Mouse (Mus musculus) forebrain, postnatal 0 days (tissue): ENCODE data around the gene Ccser1. TPM values are rescaled to one million over a fixed set of nuclear protein-coding genes. Genes with fewer than 3 reads are reported as not detected.

ENCODE experiments used
- ATAC-seq: fragments of 200-750 bp; cut with Nextera tagmentation; 2 replicates; pipeline ENCODE4 v1.8.0; 2017; ENCODE audit warnings: mild to moderate bottlenecking, moderate library complexity
- DNase-seq: peaks from one replicate; pipeline ENCODE4 v3.0.0-alpha.2; 2015
- H3K27ac ChIP-seq: fragments of 300-500 bp; sonication (generic); 2 replicates; pipeline ENCODE4 v1.5.1; 2014; ENCODE audit warnings: low read depth, mild to moderate bottlenecking, antibody characterized with exemption, low read length, moderate library complexity, mixed read lengths
- H3K27me3 ChIP-seq: fragments of 300-500 bp; sonication (generic); 2 replicates; pipeline ENCODE4 v1.6.1; 2014; ENCODE audit warnings: mild to moderate bottlenecking, low read length, mixed read lengths; ENCODE audit not compliant: insufficient read depth
- H3K36me3 ChIP-seq: fragments of 300-500 bp; sonication (generic); 2 replicates; pipeline ENCODE4 v1.6.1; 2014; ENCODE audit warnings: mild to moderate bottlenecking, moderate library complexity; ENCODE audit not compliant: insufficient read depth
- H3K4me1 ChIP-seq: fragments of 300-500 bp; sonication (generic); 2 replicates; pipeline ENCODE4 v1.6.1; 2014; ENCODE audit warnings: antibody characterized with exemption; ENCODE audit not compliant: insufficient read depth
- H3K4me2 ChIP-seq: fragments of 300-500 bp; sonication (generic); 2 replicates; pipeline ENCODE4 v1.6.1; 2014; ENCODE audit warnings: low read depth, mild to moderate bottlenecking, moderate library complexity
- H3K4me3 ChIP-seq: fragments of 300-500 bp; sonication (generic); 2 replicates; pipeline ENCODE4 v1.5.1; 2014; ENCODE audit warnings: low read depth, low read length, mixed read lengths
- H3K9ac ChIP-seq: fragments of 300-500 bp; sonication (generic); 2 replicates; pipeline ENCODE4 v1.6.1; 2014; ENCODE audit warnings: mild to moderate bottlenecking
- H3K9me3 ChIP-seq: fragments of 300-500 bp; sonication (generic); 2 replicates; pipeline ENCODE4 v1.6.1; 2016; ENCODE audit warnings: low read length
- CTCF ChIP-seq: sonication (generic); IDR thresholded peaks from 2 replicates; pipeline ENCODE4 v1.5.1; 2016; ENCODE audit warnings: antibody characterized with exemption, control low read depth, low read depth
- WGBS: fragments of 180-500 bp; shearing (Covaris S2); extraction: QIAGEN DNeasy Blood & Tissue Kit; methylation state at CpG from one replicate; pipeline ENCODE4 v1.1.7; 2014; 5-methylcytosine and 5-hydroxymethylcytosine counted together
- polyA plus RNA-seq: library from polyadenylated mRNA; unstranded; fragments of >200 nt; fragmentation: Nextera tagmentation; extraction: Ambion mirVana; gene quantifications from 2 replicates; pipeline ENCODE4 v1.2.1, GENCODE M21; 2015
- total RNA-seq: library from RNA; depleted of rRNA; stranded (reverse); fragments of >200 nt; gene quantifications from 2 replicates; pipeline ENCODE4 v1.2.3, GENCODE M21; 2014

Gene Ccser1
- total and polyA plus RNA-seq, 2 experiments from 2014 or later, result 14.4 to 58.1 TPM

DNA sequence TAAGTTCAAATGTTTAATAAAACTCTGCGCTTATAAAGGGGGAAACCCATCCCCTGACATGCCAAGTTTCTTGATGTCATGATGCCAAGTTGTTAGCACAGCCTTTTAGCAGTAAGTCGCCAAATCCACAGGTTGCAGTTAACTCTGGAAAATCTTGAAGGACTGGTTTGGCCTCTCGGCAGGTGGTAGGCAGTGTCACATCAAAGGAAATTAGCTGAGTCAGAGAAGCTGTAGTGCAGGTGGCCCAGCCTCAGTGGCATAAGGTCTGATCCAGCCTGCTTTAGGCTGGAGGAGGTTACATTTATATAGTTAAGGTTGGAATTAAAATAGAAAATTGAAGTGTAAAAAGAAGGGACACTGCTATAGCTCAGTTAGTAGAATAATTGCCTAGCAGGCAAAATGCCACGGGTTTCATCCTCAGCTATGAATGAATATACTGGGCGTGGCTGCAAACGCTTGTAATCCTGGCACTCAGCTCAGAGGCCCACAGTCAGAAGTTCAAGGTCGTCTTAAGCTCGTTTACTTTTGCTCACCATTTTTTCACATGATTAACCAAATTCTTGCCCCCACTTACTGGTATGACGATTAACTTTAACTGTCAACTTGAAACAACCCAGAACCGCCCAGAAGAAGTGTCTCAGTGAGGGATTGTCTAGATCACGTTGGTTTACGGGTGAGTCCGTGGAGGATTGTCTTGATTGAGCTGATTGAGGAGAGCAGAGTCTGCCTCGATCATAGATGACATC is 343.8 kb downstream of the Ccser1 start:
- no peak overlapping the region for H3K27ac ChIP-seq
- H3K9me3 ChIP-seq, result no peaks in the 10 kb centered on the region
- no peak overlapping the region for H3K4me3 ChIP-seq
- no peak for ATAC-seq
- H3K4me2 ChIP-seq, result no peak overlapping the region
- DNase-seq, result no peak
- no peak for TF ChIP-seq CTCF
- 53% methylated on average over 14 of the region's 14 CpGs for WGBS
- H3K9ac ChIP-seq, result no peak overlapping the region
- no peaks in the 10 kb centered on the region for H3K27me3 ChIP-seq
- no peaks in the 10 kb centered on the region for H3K4me1 ChIP-seq
- H3K36me3 ChIP-seq, result no peaks in the 10 kb centered on the region

DNA sequence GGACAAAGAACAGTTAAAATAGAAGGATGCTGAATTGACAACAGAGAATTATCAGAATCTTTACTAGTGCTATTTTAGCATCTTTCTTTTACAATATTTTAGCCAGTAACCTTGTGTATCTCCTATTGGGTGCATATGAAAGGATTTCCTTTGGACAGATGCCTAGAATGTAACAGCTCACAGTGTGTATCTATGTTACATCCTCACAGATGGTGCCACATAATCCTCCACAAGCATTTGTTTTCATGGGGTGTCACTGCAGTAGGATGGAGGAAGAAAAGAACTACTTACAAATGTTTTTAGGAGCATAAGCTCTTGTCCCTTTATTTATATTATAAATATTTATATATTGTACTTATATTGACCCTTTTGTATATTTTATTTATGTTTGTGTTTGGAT is 360.6 kb downstream of the Ccser1 start:
- Histone ChIP-seq H3K9me3 (no peaks in the 10 kb centered on the region), H3K4me3 (no peak overlapping the region), H3K27ac (0 out of 2 replicates have a peak overlapping the region, but pooled peaks have one; percentile 15), H3K27me3 (no peaks in the 10 kb centered on the region), H3K4me1 (no peaks in the 10 kb centered on the region), H3K9ac (no peak overlapping the region), H3K36me3 (no peaks in the 10 kb centered on the region), H3K4me2 (no peak overlapping the region)
- peak; percentile 34 for DNase-seq
- TF ChIP-seq CTCF, result no peak
- ATAC-seq, result peak; percentile 94

DNA sequence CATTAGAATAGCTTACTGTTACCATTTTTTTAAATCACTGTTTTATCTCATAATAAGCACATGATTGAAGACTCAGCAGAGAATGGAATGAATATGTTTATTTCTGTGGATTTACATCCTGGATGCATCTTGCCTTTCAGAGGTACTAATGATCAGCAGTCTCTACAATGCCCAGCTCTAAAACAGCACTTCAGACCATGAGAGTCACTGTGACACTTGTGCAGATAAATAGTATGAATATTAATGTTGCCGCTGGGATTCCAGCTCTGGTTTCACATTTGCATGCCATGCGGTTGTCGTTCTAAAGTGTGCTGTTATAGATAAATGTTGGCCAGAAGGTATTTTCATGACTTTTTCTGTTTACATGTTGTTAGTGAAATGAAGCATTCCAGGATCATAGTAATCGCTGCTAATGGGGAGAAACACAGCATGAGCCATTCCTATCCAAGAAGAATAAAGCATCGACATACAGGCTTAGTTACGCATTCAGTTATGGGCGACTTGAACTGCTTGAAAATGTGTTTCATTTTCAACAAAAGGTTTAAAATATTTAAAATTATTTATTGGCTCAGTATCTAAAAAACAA is 363.4 kb downstream of the Ccser1 start:
- Histone ChIP-seq H3K27ac (no peak overlapping the region), H3K36me3 (no peaks in the 10 kb centered on the region), H3K9me3 (no peaks in the 10 kb centered on the region), H3K4me1 (no peaks in the 10 kb centered on the region), H3K4me2 (0 out of 2 replicates have a peak overlapping the region, but pooled peaks have one; percentile 10), H3K9ac (no peak overlapping the region), H3K27me3 (no peaks in the 10 kb centered on the region), H3K4me3 (0 out of 2 replicates have a peak overlapping the region, but pooled peaks have one; percentile 1)
- no peak for ATAC-seq
- peak; percentile 4 for DNase-seq
- no peak for TF ChIP-seq CTCF
- 32% methylated on average over 7 of the region's 7 CpGs for WGBS

DNA sequence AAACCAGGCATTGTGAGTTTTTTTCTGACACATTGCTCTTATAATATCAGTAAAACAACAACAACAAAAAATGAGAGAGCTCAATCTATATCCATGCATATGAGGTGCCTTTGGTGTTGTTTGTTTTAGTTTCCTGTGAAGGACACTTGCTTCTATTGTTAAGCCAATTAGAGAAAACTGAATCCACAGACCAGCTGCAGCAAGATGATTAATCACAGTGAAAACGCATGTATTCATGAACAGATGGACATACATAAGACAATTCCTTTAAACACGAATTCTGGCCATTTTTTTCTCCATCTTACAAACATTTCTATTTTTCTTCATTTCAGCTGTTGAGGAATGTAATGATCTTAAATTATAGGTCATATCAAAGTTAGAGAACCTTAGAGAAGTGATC is 387.4 kb downstream of the Ccser1 start:
- Histone ChIP-seq H3K27ac (no peak overlapping the region), H3K27me3 (no peaks in the 10 kb centered on the region), H3K36me3 (no peaks in the 10 kb centered on the region), H3K9me3 (no peaks in the 10 kb centered on the region), H3K9ac (no peak overlapping the region), H3K4me2 (no peak overlapping the region), H3K4me3 (no peak overlapping the region), H3K4me1 (no peaks in the 10 kb centered on the region)
- ATAC-seq (peak; percentile 62), DNase-seq (no peak)
- WGBS, result 41% methylated on average over 2 of the region's 2 CpGs
- no peak for TF ChIP-seq CTCF

DNA sequence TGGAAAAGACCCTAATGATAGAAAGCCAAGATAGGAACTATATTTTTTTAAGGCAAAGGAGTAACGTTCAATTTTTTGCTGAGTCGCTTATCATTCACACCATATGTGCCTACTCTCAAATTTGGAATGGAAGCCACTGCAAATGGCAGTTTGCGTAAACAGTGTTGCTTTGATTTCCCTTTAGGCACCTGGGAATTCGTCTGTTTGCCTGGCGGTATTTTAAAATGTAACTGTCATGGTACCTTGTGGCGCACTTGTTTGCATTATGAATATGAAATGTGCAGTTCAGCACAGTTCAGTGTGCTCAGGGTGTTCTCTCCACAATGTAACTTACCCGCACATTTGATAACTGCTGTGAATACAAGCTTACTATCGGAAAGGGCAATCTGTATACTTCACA is 387.8 kb downstream of the Ccser1 start:
- Histone ChIP-seq H3K27ac (no peak overlapping the region), H3K9ac (no peak overlapping the region), H3K9me3 (no peaks in the 10 kb centered on the region), H3K27me3 (no peaks in the 10 kb centered on the region), H3K36me3 (no peaks in the 10 kb centered on the region), H3K4me1 (no peaks in the 10 kb centered on the region), H3K4me3 (no peak overlapping the region), H3K4me2 (no peak overlapping the region)
- WGBS, result 59% methylated on average over 8 of the region's 8 CpGs
- ATAC-seq, result peak; percentile 87
- DNase-seq, result peak; percentile 70
- TF ChIP-seq CTCF, result no peak

DNA sequence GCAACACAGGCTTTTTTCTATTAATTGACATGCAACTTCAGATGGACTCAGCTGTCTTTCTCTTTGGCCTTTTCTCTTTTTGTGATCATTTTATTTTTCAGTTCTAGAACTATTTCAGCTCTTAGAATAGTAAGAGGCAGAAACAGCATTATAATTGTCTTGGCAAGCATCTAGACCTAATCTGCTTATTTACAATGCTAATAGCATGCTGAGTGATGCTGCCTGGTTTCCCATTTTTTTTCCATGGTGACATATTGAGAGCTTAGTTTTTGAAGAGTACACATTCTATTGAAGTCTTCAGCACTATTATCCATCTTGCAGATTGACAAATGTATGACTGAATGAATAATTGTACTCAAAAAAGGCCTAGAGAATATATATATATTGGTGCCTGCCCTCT is 401.6 kb downstream of the Ccser1 start:
- H3K4me3 ChIP-seq, result no peak overlapping the region
- TF ChIP-seq CTCF, result no peak
- H3K9me3 ChIP-seq, result no peaks in the 10 kb centered on the region
- ATAC-seq (peak; percentile 48; the same call in 1 of the 2 replicates), DNase-seq (peak; percentile 18)
- H3K4me1 ChIP-seq, result no peaks in the 10 kb centered on the region
- H3K27ac ChIP-seq, result no peak overlapping the region
- no peak overlapping the region for H3K9ac ChIP-seq
- no peaks in the 10 kb centered on the region for H3K36me3 ChIP-seq
- no peaks in the 10 kb centered on the region for H3K27me3 ChIP-seq
- no peak overlapping the region for H3K4me2 ChIP-seq

DNA sequence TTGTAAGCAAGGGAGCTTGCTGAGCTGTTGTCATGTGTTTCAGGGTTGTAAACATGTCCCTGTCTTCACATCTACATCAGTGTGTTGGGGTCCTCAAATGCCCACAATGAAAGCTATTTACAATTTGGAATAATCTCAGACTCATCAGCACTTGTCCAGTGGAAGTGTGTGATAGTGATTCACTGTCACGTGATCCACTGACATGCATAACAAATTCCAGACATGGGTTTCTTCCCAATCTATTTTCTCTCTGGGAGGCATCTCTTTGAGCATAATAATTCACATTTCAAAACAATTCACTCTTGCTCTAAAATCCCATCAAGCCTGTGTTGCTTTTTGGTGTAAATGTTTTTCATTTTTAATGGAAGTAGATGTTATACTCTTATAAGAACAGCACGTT is 408.9 kb downstream of the Ccser1 start:
- TF ChIP-seq CTCF, result no peak
- Histone ChIP-seq H3K4me3 (no peak overlapping the region), H3K36me3 (no peaks in the 10 kb centered on the region), H3K27me3 (no peaks in the 10 kb centered on the region), H3K9ac (no peak overlapping the region), H3K27ac (no peak overlapping the region), H3K4me2 (no peak overlapping the region), H3K4me1 (no peaks in the 10 kb centered on the region), H3K9me3 (no peaks in the 10 kb centered on the region)
- ATAC-seq (no peak), DNase-seq (no peak)
- WGBS, result 81% methylated on average over 2 of the region's 2 CpGs
